Mouse (Mus musculus): ENCODE measurements around the gene Cmc1. TPM values are rescaled to one million over a fixed set of nuclear protein-coding genes. Genes with fewer than 3 reads are reported as not detected.

Cmc1 gene
- 21.6 and 24.7 TPM in 2 replicates for total RNA-seq (2012; rRNA removed)
- total RNA-seq (2014; rRNA removed), result 16.1 and 17.1 TPM in 2 replicates
- polyA plus RNA-seq (2012; ENCODE audit: insufficient read length, low read depth), result 18.0 and 18.2 TPM in 2 replicates

GRCm38 (mm10) chr9:118149407-118150402, at the start of gene Cmc1:
Gene Cmc1, minus strand, starts transcription at chr9:118150177.
- Histone ChIP-seq H3K36me3 (replicated peaks in 1 of 2; ENCODE audit: control insufficient read depth in 1 of 2, insufficient read depth in 1 of 2, low read length in 1 of 2) (peaks cover 0 to 9% of the 10 kb centered on the region in 2 experiments), H3K4me2 (ENCODE audit: insufficient read depth, low read depth, poor library complexity, severe bottlenecking) (peak within 1 kb of the TSS; percentile 81), H3K27ac (ENCODE audit: insufficient read depth, low read depth) (peak within 1 kb of the TSS; percentile 50; the same call in 1 of the 2 replicates), H3K79me2 (replicated peaks; ENCODE audit: control insufficient read depth, extremely low read depth, insufficient read depth, poor library complexity, severe bottlenecking) (peaks cover 18% of the 10 kb centered on the region), H3K9me3 (replicated peaks; ENCODE audit: low read length) (peaks cover 2% of the 10 kb centered on the region), H3K9ac (ENCODE audit: insufficient read depth, low read depth) (peak within 1 kb of the TSS; percentile 78), H3K4me1 (ENCODE audit: control insufficient read depth in 1 of 2, insufficient read depth in 2 of 2) (peaks cover 3 to 19% of the 10 kb centered on the region in 2 experiments), H3K4me3 (replicated peaks in 1 of 3; ENCODE audit: low read depth in 2 of 3, low read length in 2 of 3, poor library complexity in 1 of 3) (peak within 1 kb of the TSS; percentile 85 to 92 (median 85)), H3K27me3 (replicated peaks) (no peaks in the 10 kb centered on the region)
- in situ Hi-C loops (cut with MboI; ENCODE audit: low pct_ligation_motif_present, low pct_unique_long_range_greater_than_20kb, low sequenced_read_pairs), result loop anchor here (10.0 kb wide), 1 partner anchor 45 kb away; no protein-coding TSS in a partner anchor
- DNase-seq (ENCODE audit: extremely low read depth), result peak; percentile 89
- dilution Hi-C loops (cut with MboI; ENCODE audit: extremely low pct_ligation_motif_present, extremely low pct_unique_long_range_greater_than_20kb, low sequenced_read_pairs), result no loop called here
- TF ChIP-seq TBP (conservative IDR thresholded peaks at IDR 0.05; ENCODE audit: low read depth, low read length) (peak; percentile 50; the same call in 1 of the 2 replicates), PAX5 (IDR thresholded peaks at IDR 0.05; ENCODE audit: low read length) (no peak), HCFC1 (IDR thresholded peaks at IDR 0.05; ENCODE audit: low read depth, low read length) (peak; percentile 67), NRF1 (IDR thresholded peaks at IDR 0.05; ENCODE audit: low read depth, low read length) (peak; percentile 95), MXI1 (IDR thresholded peaks at IDR 0.05; ENCODE audit: low read depth, low read length) (peak; percentile 92), IRF4 (IDR thresholded peaks at IDR 0.05; ENCODE audit: low read depth, low read length) (peak; percentile 73), RCOR1 (conservative IDR thresholded peaks at IDR 0.05; ENCODE audit: low read depth, low read length) (no peak; the same call in 1 of the 2 replicates), SIN3A (IDR thresholded peaks at IDR 0.05; ENCODE audit: low read length) (no peak; the same call in 1 of the 2 replicates), MYC (IDR thresholded peaks at IDR 0.05; ENCODE audit: low read depth, low read length) (peak; percentile 97), ETS1 (conservative IDR thresholded peaks at IDR 0.05; ENCODE audit: low read depth, low read length) (no peak; the same call in 1 of the 2 replicates), SMC3 (IDR thresholded peaks at IDR 0.05; ENCODE audit: low read depth, low read length) (no peak), CHD1 (IDR thresholded peaks at IDR 0.05; ENCODE audit: low read depth, low read length) (0 out of 2 replicates have a peak, but pooled peaks have one; percentile 10), E2F4 (IDR thresholded peaks at IDR 0.05; ENCODE audit: insufficient replicate concordance, low read depth, low read length) (0 out of 2 replicates have a peak, but pooled peaks have one; percentile 44), TCF12 (IDR thresholded peaks at IDR 0.05; ENCODE audit: low read depth, low read length) (peak; percentile 79), ELF1 (IDR thresholded peaks at IDR 0.05; ENCODE audit: low read depth, low read length) (peak; percentile 97), CHD2 (IDR thresholded peaks at IDR 0.05; ENCODE audit: low read length) (0 out of 2 replicates have a peak, but pooled peaks have one; percentile 28), GABPA (IDR thresholded peaks at IDR 0.05; ENCODE audit: insufficient replicate concordance, low read depth, low read length) (no peak), MAFK (IDR thresholded peaks at IDR 0.05; ENCODE audit: insufficient replicate concordance, low read length) (no peak; the same call in 1 of the 2 replicates), ZKSCAN1 (IDR thresholded peaks at IDR 0.05; ENCODE audit: borderline replicate concordance, low read depth, low read length) (no peak), RAD21 (IDR thresholded peaks at IDR 0.05; ENCODE audit: low read depth, low read length) (no peak), ZMIZ1 (IDR thresholded peaks at IDR 0.05; ENCODE audit: low read depth, low read length) (peak; percentile 72; the same call in 1 of the 2 replicates), JUN (IDR thresholded peaks at IDR 0.05; ENCODE audit: insufficient read depth, low read depth, low read length) (no peak), EP300 (IDR thresholded peaks at IDR 0.05; ENCODE audit: low read length) (no peak), JUND (conservative IDR thresholded peaks at IDR 0.05; ENCODE audit: low read depth, low read length) (no peak), POLR2A (IDR thresholded peaks at IDR 0.05; ENCODE audit: low read depth, low read length) (peak; percentile 85), USF1 (IDR thresholded peaks at IDR 0.05; ENCODE audit: low read depth, low read length) (no peak), MAZ (IDR thresholded peaks at IDR 0.05; ENCODE audit: low read depth, low read length) (peak; percentile 76; the same call in 1 of the 2 replicates), MAX (IDR thresholded peaks at IDR 0.05; ENCODE audit: low read length) (peak; percentile 99), BHLHE40 (IDR thresholded peaks at IDR 0.05; ENCODE audit: low read depth, low read length) (peak; percentile 53), MEF2A (IDR thresholded peaks at IDR 0.05; ENCODE audit: borderline replicate concordance, low read depth, low read length) (peak; percentile 77), POLR2AphosphoS2 (IDR thresholded peaks at IDR 0.05; ENCODE audit: low read depth, low read length) (no peak), NELFE (IDR thresholded peaks at IDR 0.05; ENCODE audit: low read depth, low read length) (peak; percentile 70), ZC3H11A (IDR thresholded peaks at IDR 0.05; ENCODE audit: low read depth, low read length) (no peak), CTCF (conservative IDR thresholded peaks at IDR 0.05 in 1 of 2, IDR thresholded peaks at IDR 0.05 in 1 of 2; ENCODE audit: low read depth in 2 of 2, low read length in 2 of 2) (no peak), USF2 (conservative IDR thresholded peaks at IDR 0.05; ENCODE audit: low read depth, low read length) (no peak), ZNF384 (IDR thresholded peaks at IDR 0.05; ENCODE audit: low read depth, low read length) (0 out of 2 replicates have a peak, but pooled peaks have one; percentile 24)
